Mouse (Mus musculus): ENCODE results near the gene Pim3. TPM values are rescaled to one million over a fixed set of nuclear protein-coding genes. Genes with fewer than 3 reads are reported as not detected.
A peak's percentile ranks its signal among the peaks of the same experiment; 100 is the strongest.

Gene Pim3
- polyA plus RNA-seq, 2 experiments = 3.1 to 8.5 TPM

- no peak for DNase-seq (ENCODE audit: low read depth in 3 of 3, low spot score in 3 of 3)
- 60% methylated on average over 1 of the region's 1 CpGs for WGBS (ENCODE audit: insufficient replicate concordance)
Measured at GRCm38 (mm10) chr15:88848661-88849060, 13.3 kb upstream of the Pim3 start.

GRCm38 (mm10) chr15:88849621-88850020 is 12.4 kb upstream of the Pim3 start:
- ATAC-seq (ENCODE audit: insufficient read depth) (no peak), DNase-seq (ENCODE audit: low read depth in 3 of 3, low spot score in 3 of 3) (no peak)
- WGBS (ENCODE audit: insufficient replicate concordance) = 59% methylated on average over 2 of the region's 2 CpGs
- Histone ChIP-seq H3K27ac (no peak overlapping the region), H3K27me3 (ENCODE audit: control insufficient read depth, insufficient read depth, low read length) (no peaks in the 10 kb centered on the region), H3K4me2 (ENCODE audit: low read depth) (no peak overlapping the region), H3K36me3 (replicated peaks; ENCODE audit: control insufficient read depth, insufficient read depth, low read depth) (no peaks in the 10 kb centered on the region), H3K9me3 (ENCODE audit: control insufficient read depth, low read length) (no peaks in the 10 kb centered on the region), H3K4me3 (ENCODE audit: insufficient read depth in 1 of 2, low read depth in 2 of 2, low read length in 2 of 2) (no peak overlapping the region), H3K9ac (replicated peaks) (no peak overlapping the region), H3K4me1 (replicated peaks; ENCODE audit: control insufficient read depth in 2 of 2, insufficient read depth in 2 of 2, low read length in 1 of 2) (no peaks in the 10 kb centered on the region; a peak in 1 of 4 replicates)
- no peak for TF ChIP-seq CTCF (IDR thresholded peaks at IDR 0.05; ENCODE audit: low read depth)
- no peak for TF ChIP-seq EP300 (IDR thresholded peaks at IDR 0.05; ENCODE audit: low read depth)

More at GRCm38 (mm10) chr15:88848661-88849060, 13.3 kb upstream of the Pim3 start:
- Histone ChIP-seq H3K4me2 (ENCODE audit: low read depth) (no peak overlapping the region), H3K36me3 (replicated peaks; ENCODE audit: control insufficient read depth, insufficient read depth, low read depth) (no peaks in the 10 kb centered on the region), H3K9ac (replicated peaks) (no peak overlapping the region), H3K4me1 (replicated peaks; ENCODE audit: control insufficient read depth in 2 of 2, insufficient read depth in 2 of 2, low read length in 1 of 2) (no peaks in the 10 kb centered on the region), H3K27me3 (ENCODE audit: control insufficient read depth, insufficient read depth, low read length) (no peaks in the 10 kb centered on the region), H3K27ac (no peak overlapping the region), H3K9me3 (ENCODE audit: control insufficient read depth, low read length) (no peaks in the 10 kb centered on the region), H3K4me3 (ENCODE audit: insufficient read depth in 1 of 2, low read depth in 2 of 2, low read length in 2 of 2) (no peak overlapping the region)
- TF ChIP-seq EP300 (IDR thresholded peaks at IDR 0.05; ENCODE audit: low read depth) = no peak
- no peak for TF ChIP-seq CTCF (IDR thresholded peaks at IDR 0.05; ENCODE audit: low read depth)
- no peak for ATAC-seq (ENCODE audit: insufficient read depth)

- ATAC-seq (ENCODE audit: insufficient read depth) (peak; percentile 49; the same call in 1 of the 2 replicates), DNase-seq (ENCODE audit: low read depth in 3 of 3, low spot score in 3 of 3) (no peak)
- Histone ChIP-seq H3K36me3 (replicated peaks; ENCODE audit: control insufficient read depth, insufficient read depth, low read depth) (no peaks in the 10 kb centered on the region), H3K27me3 (ENCODE audit: control insufficient read depth, insufficient read depth, low read length) (no peaks in the 10 kb centered on the region), H3K4me3 (ENCODE audit: insufficient read depth in 1 of 2, low read depth in 2 of 2, low read length in 2 of 2) (no peak overlapping the region), H3K4me2 (ENCODE audit: low read depth) (no peak overlapping the region), H3K27ac (no peak overlapping the region), H3K4me1 (replicated peaks; ENCODE audit: control insufficient read depth in 2 of 2, insufficient read depth in 2 of 2, low read length in 1 of 2) (peaks cover 0 to 2% of the 10 kb centered on the region in 2 experiments; a peak in 2 of 4 replicates), H3K9me3 (ENCODE audit: control insufficient read depth, low read length) (no peaks in the 10 kb centered on the region), H3K9ac (replicated peaks) (no peak overlapping the region)
- WGBS (ENCODE audit: insufficient replicate concordance) = 55% methylated on average over 10 of the region's 10 CpGs
- no peak for TF ChIP-seq CTCF (IDR thresholded peaks at IDR 0.05; ENCODE audit: low read depth)
- no peak for TF ChIP-seq EP300 (IDR thresholded peaks at IDR 0.05; ENCODE audit: low read depth)
Measured at GRCm38 (mm10) chr15:88850146-88850826, 11.7 kb upstream of the Pim3 start.

GRCm38 (mm10) chr15:88851076-88851475 is 10.9 kb upstream of the Pim3 start:
- H3K9me3 ChIP-seq (ENCODE audit: control insufficient read depth, low read length) = no peaks in the 10 kb centered on the region
- no peak overlapping the region for H3K4me3 ChIP-seq (ENCODE audit: insufficient read depth in 1 of 2, low read depth in 2 of 2, low read length in 2 of 2)
- H3K27me3 ChIP-seq (ENCODE audit: control insufficient read depth, insufficient read depth, low read length) = no peaks in the 10 kb centered on the region
- H3K4me2 ChIP-seq (ENCODE audit: low read depth) = no peak overlapping the region
- DNase-seq (ENCODE audit: low read depth in 3 of 3, low spot score in 3 of 3) (no peak), ATAC-seq (ENCODE audit: insufficient read depth) (no peak)
- no peak overlapping the region for H3K9ac ChIP-seq (replicated peaks)
- WGBS (ENCODE audit: insufficient replicate concordance) = 36% methylated on average over 3 of the region's 3 CpGs
- peaks cover 0 to 2% of the 10 kb centered on the region in 2 experiments; a peak in 2 of 4 replicates for H3K4me1 ChIP-seq (replicated peaks; ENCODE audit: control insufficient read depth in 2 of 2, insufficient read depth in 2 of 2, low read length in 1 of 2)
- TF ChIP-seq EP300 (IDR thresholded peaks at IDR 0.05; ENCODE audit: low read depth) = no peak
- TF ChIP-seq CTCF (IDR thresholded peaks at IDR 0.05; ENCODE audit: low read depth) = no peak
- H3K27ac ChIP-seq = no peak overlapping the region
- no peaks in the 10 kb centered on the region for H3K36me3 ChIP-seq (replicated peaks; ENCODE audit: control insufficient read depth, insufficient read depth, low read depth)

GRCm38 (mm10) chr15:88851507-88852149 is 10.4 kb upstream of the Pim3 start:
- Histone ChIP-seq H3K9me3 (ENCODE audit: control insufficient read depth, low read length) (no peaks in the 10 kb centered on the region), H3K27ac (no peak overlapping the region), H3K4me1 (replicated peaks; ENCODE audit: control insufficient read depth in 2 of 2, insufficient read depth in 2 of 2, low read length in 1 of 2) (peaks cover 0 to 2% of the 10 kb centered on the region in 2 experiments; a peak in 2 of 4 replicates), H3K36me3 (replicated peaks; ENCODE audit: control insufficient read depth, insufficient read depth, low read depth) (no peaks in the 10 kb centered on the region), H3K4me2 (ENCODE audit: low read depth) (no peak overlapping the region), H3K9ac (replicated peaks) (no peak overlapping the region), H3K27me3 (ENCODE audit: control insufficient read depth, insufficient read depth, low read length) (no peaks in the 10 kb centered on the region), H3K4me3 (ENCODE audit: insufficient read depth in 1 of 2, low read depth in 2 of 2, low read length in 2 of 2) (no peak overlapping the region)
- TF ChIP-seq EP300 (IDR thresholded peaks at IDR 0.05; ENCODE audit: low read depth) (no peak), CTCF (IDR thresholded peaks at IDR 0.05; ENCODE audit: low read depth) (no peak)
- ATAC-seq (ENCODE audit: insufficient read depth) (no peak), DNase-seq (ENCODE audit: low read depth in 3 of 3, low spot score in 3 of 3) (no peak)
- WGBS (ENCODE audit: insufficient replicate concordance) = 69% methylated on average over 10 of the region's 10 CpGs
